Mouse (Mus musculus) megakaryocyte, embryonic 14.5 days (primary cell): ENCODE measurements around the gene Tlr3.

Experiments
- FLI1 ChIP-seq: IDR thresholded peaks from 2 replicates; pipeline ENCODE4 v1.6.1; 2012; ENCODE audit warnings: low read length, inconsistent platforms, mixed read lengths
- GATA1 ChIP-seq: IDR thresholded peaks from 3 replicates; pipeline ENCODE4 v1.6.1; 2012; ENCODE audit warnings: mixed read lengths, low read length, inconsistent platforms, borderline replicate concordance

DNA sequence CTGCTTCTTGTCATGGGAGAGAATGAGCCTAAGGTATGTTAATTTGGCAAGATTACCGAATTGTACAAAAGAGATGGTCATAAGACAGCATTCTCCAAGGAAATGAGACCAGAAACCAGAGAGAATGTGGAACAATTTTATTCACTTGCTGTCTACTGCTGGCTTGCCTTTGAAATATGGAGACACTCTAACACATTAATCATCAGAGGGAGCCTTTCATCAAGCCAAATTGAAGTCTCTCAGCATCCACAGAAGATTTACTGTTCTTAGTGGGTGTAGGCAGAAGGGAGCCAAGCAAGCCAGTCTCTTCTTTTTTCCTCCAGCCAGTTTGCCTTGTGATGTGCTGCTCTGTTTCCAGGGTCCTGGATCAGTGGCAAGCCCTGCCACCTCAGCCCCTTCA is 37.4 kb upstream of the Tlr3 start:
- TF ChIP-seq GATA1 (no peak), FLI1 (no peak)
